Mouse (Mus musculus): ENCODE data around the gene Ccr10. TPM values are rescaled to one million over a fixed set of nuclear protein-coding genes. Genes with fewer than 3 reads are reported as not detected.

Ccr10 gene
- total RNA-seq, 2 experiments from 2014 or later: not detected

- peak; percentile 35 for ATAC-seq (replicated peaks; ENCODE audit: poor library complexity, severe bottlenecking)
These were observed 1.4 kb downstream of the Ccr10 start for GRCm38 (mm10) chr11:101173631-101174388.

- no peak for ATAC-seq (replicated peaks; ENCODE audit: poor library complexity, severe bottlenecking)
These were observed 2.1 kb downstream of the Ccr10 start for GRCm38 (mm10) chr11:101173112-101173511.

- ATAC-seq (replicated peaks; ENCODE audit: poor library complexity, severe bottlenecking): no peak
These were observed 2.8 kb downstream of the Ccr10 start for GRCm38 (mm10) chr11:101172434-101172815.

GRCm38 (mm10) chr11:101171721-101172433 lies 3.4 kb downstream of the Ccr10 start:
- ATAC-seq (replicated peaks; ENCODE audit: poor library complexity, severe bottlenecking): no peak; the same call in 1 of the 2 replicates

GRCm38 (mm10) chr11:101170811-101171610 lies 4.2 kb downstream of the Ccr10 start, which contains the start of gene Plekhh3:
Gene Plekhh3 (minus strand): TSS chr11:101171351.
- ATAC-seq (replicated peaks; ENCODE audit: poor library complexity, severe bottlenecking): peak; percentile 74

GRCm38 (mm10) chr11:101170354-101170810 lies 4.9 kb downstream of the Ccr10 start, which contains the start of gene Cntnap1:
Gene Cntnap1 (plus strand): TSS chr11:101170523.
- ATAC-seq (replicated peaks; ENCODE audit: poor library complexity, severe bottlenecking): no peak

- no peak for ATAC-seq (replicated peaks; ENCODE audit: poor library complexity, severe bottlenecking)
These were observed 5.7 kb downstream of the Ccr10 start for GRCm38 (mm10) chr11:101169301-101170107.

GRCm38 (mm10) chr11:101168301-101168980 lies 6.8 kb downstream of the Ccr10 start:
- peak; percentile 7; the same call in 1 of the 2 replicates for ATAC-seq (replicated peaks; ENCODE audit: poor library complexity, severe bottlenecking)

GRCm38 (mm10) chr11:101167963-101168300 lies 7.3 kb downstream of the Ccr10 start:
- ATAC-seq (replicated peaks; ENCODE audit: poor library complexity, severe bottlenecking): no peak

- no peak for ATAC-seq (replicated peaks; ENCODE audit: poor library complexity, severe bottlenecking)
These were observed 7.9 kb downstream of the Ccr10 start for GRCm38 (mm10) chr11:101167211-101167962.

GRCm38 (mm10) chr11:101166357-101166756 lies 8.9 kb downstream of the Ccr10 start:
- no peak for ATAC-seq (replicated peaks; ENCODE audit: poor library complexity, severe bottlenecking)

GRCm38 (mm10) chr11:101164677-101165580 lies 10.3 kb downstream of the Ccr10 start:
- no peak for ATAC-seq (replicated peaks; ENCODE audit: poor library complexity, severe bottlenecking)

GRCm38 (mm10) chr11:101164351-101164665 lies 10.9 kb downstream of the Ccr10 start:
- no peak for ATAC-seq (replicated peaks; ENCODE audit: poor library complexity, severe bottlenecking)

GRCm38 (mm10) chr11:101163476-101164350 lies 11.5 kb downstream of the Ccr10 start:
- ATAC-seq (replicated peaks; ENCODE audit: poor library complexity, severe bottlenecking): no peak

- no peak for ATAC-seq (replicated peaks; ENCODE audit: poor library complexity, severe bottlenecking)
These were observed 12.5 kb downstream of the Ccr10 start for GRCm38 (mm10) chr11:101162772-101163171.

GRCm38 (mm10) chr11:101162301-101162700 lies 12.9 kb downstream of the Ccr10 start:
- no peak for ATAC-seq (replicated peaks; ENCODE audit: poor library complexity, severe bottlenecking)

GRCm38 (mm10) chr11:101161551-101161950 lies 13.7 kb downstream of the Ccr10 start:
- no peak for ATAC-seq (replicated peaks; ENCODE audit: poor library complexity, severe bottlenecking)
